Mouse (Mus musculus) layer of hippocampus, postnatal 36 days (tissue): ENCODE data around the gene Akap13. TPM values are rescaled to one million over a fixed set of nuclear protein-coding genes. Genes with fewer than 3 reads are reported as not detected.

Experiments used
- DNase-seq, 2 experiments: peaks; one replicate each; pipeline ENCODE4 v3.0.0; 2022
- total RNA-seq, 2 experiments: library from RNA; stranded (reverse); gene quantifications; 2 replicates each; pipeline ENCODE4 v1.2.3; 2021

Gene Akap13
- total RNA-seq, 2 experiments from 2014 or later = 70.0 to 78.7 TPM

DNA sequence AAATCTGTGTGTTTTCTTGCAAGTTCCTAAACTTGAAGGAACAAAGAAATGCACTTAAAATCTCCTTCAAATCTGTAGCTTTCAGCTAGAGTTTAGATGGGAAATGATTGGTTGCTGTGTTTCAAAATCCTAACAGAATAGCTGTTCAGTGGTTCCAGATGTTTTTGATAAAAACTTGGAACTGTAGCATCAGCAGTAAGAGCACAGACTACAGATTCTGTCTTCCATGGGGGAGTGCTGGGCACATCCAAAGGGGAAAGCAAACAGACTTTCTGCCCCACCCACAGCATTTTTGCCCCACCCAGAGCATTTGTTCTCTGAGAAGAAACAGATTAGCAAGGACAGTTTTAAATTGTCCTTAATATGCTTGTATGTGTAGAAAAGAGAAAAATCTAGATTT, 184.7 kb downstream of the Akap13 start:
- DNase-seq = no peak

DNA sequence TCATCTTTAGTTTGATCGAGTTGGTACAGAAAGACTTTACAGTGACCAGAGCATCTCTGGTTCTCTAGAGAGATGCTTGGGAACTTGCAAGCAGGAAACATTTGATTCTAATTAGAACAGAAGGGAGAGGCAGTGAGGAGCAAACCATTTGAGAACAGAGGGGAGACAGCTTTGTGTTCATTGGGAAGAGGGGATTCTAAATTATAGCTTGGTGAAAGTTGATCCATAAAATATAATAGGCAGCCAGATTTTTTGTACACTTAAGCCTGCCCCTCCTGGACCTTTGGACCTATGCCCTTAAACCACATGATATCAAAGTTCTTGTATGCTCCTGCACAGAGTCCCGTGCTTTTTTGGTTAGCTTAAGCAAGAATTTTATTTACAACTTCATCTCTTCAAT, 185.3 kb downstream of the Akap13 start:
- DNase-seq = no peak

DNA sequence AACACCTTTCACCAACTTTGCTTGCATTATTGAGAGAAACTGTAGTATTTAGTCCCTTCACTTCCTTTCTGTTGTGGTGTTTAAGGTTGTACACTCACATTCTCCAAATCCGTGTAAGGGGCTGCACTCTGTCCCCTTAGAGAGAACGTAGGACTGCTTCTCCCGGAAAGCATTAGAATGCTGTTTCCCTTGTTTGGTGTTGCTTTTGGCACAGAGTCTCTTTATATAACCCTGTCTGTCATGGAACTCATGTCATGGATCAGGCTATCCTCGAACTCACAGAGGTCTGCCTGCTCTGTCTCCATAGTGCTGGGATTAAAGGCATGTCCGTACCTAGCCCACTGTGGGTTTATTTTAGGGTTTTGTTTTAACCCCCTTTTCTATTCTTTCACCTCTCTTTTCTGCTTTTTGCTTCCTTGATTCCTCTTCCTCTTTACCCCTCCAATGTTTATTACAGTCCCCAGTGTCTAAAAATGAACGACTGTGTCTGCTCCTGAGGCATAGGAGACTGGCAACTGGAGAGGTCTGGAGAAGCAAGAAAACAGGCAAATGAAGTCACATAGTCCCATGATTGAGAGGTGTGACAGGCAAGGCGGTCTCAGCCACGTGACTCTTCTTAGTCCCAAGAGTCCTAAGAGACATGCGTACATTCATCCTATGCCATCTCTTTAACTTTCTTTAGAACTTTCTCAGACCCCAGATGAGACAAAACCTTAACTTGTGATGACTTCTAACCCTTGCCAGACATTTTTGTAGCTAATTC, 186.3 kb downstream of the Akap13 start:
- DNase-seq = no peak

DNA sequence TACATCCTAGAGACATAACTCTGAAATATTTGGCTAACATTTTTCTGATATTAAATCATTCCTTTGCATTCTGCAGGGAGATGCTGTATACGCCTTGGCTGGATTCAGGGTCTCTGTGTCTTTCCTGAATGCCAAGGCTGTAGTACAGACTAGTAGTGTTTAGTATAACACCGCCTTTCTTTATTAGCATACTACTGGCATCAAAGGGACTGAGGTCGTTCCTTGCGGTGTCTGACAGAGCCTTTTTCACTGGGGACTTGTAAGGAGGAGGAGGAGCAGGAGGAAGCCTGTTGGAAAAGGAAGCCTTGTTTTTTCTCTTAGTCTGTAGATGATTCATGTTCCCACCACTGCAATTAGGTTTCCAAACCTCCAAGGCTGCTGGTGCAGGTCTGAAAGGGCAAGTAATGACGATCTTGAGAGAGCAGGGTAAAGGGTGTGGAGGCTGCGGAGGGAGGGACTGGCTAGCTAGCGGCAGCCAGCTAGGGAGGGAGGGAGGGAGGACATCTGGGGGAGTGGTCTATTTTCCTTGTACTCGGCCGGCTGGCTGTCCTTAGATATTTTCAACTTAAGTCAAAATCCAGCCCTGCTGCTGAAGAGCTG, 186.9 kb downstream of the Akap13 start:
- DNase-seq = no peak

DNA sequence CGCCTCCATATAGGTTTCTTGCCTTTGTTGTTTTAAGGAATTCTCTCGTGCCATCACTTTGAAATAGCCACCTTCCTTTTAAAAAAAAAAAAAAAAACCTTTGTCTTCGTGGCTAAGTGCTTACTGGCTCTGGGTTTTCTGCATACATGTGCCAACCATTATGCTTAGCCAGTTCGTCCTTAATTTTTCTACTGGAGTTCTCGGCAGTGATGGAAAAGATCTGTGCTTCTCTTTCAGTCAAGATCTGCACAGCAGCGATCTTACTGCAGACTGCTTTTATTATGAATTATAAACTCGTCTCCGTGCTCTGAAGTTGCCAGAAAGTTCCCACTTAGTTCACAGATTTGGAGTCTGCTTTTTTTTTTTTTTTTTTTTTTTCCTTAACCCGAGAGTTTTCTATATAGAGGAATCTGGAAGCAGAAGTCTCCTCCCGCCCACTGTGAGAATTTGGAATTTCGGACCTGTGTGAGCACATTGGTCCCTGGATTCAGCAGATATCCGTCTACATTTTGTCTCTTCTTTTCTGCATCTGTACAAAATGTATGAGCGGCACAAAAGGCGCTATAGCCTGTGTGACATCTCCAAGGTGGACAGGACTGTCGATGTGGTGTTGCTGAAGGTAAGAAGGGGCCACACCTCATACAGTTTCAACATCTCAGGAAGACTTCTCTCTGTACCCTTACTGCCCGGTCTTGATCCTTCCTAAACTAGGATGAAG, 187.7 kb downstream of the Akap13 start:
- no peak for DNase-seq

DNA sequence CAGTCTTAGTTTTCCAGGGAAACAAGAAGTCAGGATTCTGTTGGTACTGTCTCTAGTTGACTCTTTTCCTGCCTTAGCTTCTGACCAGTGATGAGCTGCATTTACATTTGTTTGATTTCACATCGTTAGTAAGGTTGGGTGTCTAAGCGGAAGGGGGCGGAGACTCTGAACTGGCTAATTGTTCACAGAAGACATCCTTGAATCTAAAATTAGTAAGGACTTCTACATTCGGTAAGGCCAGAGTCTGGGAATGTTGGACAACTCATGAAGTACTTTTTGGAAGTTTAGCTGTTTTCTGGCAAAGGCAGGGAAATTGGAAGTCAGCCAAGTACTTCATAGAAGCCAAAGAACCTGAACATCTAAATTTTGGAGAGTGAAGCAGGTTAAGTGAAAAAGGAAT, 188.7 kb downstream of the Akap13 start:
- DNase-seq = no peak

DNA sequence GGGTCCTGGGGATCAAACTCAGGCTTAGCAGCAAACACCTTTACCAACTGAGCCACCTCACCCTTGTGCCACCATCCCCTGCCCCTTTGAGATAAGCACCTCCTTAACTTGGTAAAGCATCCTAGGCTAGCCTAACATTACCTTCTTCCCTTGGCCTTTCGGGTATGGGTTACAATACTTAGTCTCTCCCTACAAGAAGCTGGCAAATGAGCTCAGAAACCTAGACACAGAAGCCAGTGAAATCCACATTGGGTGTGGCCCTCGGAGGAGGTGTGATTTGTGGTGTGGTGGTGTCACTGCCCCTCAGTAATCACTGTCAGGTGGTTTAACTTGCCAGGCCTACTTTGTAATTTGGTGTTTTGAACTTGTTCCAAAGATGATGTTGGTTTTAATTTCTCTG, 189.3 kb downstream of the Akap13 start:
- no peak for DNase-seq

DNA sequence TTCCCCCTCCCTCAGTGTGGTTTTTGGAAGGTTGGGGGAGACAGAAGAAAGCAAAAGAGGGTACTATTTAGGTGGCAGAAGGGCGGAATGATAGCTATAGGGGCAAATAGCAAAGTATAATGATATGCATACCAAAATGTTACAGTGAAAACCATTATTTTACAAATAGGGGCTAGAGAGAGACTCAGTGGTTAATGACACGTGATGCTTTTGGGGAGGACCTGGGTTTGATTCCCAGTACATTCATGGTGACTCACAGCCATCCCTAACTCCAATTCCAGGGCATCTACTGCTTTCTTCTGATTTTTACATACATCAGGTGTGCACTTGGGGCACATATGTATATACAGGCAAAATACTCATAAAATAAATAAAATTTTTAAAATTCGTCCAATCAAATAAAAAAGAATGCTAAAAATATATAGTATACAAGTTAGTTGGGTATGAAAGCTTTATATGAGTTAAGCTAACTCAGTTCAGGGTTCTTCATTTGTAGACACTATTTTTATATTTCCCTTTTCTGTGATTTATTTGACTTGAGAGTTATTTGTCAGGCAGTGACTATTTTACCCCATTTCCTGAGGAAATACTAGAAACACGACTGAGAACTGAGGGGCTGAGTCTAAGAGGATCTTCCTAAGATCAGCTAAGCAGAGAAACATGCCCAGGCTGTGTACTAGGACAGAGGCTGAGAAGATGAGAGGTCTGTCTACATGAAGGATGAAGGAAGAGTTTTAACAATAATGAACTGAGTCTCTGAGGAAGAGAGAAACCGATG, 190.0 kb downstream of the Akap13 start:
- DNase-seq = no peak

DNA sequence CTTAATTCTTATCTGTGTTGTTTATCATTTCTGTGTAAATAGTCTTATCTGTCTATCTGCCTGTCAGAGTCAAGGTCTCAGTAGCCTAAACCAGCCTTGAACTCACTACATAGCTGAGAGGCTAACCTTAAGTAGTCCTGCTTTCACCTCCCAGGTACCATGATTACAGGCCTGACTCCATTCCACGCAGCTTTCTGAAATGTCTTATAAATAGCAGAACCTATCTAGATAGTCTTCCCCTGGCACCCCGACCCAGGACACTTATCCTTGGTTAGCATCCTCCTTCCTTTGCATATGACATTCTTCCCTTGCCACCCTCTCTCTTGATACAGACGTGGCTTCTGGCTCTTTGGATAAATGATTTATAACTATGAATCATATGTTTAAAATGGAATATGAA, 192.7 kb downstream of the Akap13 start:
- DNase-seq = no peak

DNA sequence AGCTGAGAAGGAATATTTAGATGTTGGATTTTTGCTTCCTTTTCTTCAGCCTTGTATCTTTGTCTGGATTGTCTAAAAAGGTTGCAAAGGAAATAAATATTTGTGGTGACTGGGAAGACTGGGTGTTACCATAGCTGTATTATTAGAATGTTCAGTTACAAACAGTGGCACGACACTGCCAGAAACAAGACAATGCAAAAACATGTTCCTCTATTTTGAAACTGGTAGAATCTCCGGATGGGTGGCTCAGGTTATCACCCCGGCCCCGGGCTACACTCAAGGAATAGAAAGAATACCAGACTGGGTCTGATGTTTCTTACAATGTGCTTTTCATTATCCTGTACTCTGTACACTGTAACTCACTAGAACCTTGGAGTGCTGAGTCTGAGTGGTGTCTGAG, 193.6 kb downstream of the Akap13 start:
- no peak for DNase-seq

DNA sequence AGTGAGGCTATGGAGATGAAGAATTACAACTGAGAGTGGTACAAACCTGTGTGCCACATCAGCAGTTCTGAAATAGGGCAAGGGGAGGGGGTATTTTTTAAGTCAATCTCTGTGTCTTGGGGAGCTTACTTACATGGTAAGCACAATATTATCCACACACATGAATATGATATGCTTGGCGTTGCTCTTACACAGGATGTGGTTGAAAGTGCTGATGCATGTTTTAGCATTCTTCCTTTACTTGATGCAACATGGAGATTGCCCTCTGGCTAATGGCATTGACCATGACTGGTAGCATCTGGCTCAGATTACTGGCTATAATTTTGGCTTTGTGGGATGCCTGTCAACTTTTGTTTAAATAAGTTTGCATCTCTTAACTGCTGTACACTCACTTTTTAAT, 194.6 kb downstream of the Akap13 start:
- no peak for DNase-seq

DNA sequence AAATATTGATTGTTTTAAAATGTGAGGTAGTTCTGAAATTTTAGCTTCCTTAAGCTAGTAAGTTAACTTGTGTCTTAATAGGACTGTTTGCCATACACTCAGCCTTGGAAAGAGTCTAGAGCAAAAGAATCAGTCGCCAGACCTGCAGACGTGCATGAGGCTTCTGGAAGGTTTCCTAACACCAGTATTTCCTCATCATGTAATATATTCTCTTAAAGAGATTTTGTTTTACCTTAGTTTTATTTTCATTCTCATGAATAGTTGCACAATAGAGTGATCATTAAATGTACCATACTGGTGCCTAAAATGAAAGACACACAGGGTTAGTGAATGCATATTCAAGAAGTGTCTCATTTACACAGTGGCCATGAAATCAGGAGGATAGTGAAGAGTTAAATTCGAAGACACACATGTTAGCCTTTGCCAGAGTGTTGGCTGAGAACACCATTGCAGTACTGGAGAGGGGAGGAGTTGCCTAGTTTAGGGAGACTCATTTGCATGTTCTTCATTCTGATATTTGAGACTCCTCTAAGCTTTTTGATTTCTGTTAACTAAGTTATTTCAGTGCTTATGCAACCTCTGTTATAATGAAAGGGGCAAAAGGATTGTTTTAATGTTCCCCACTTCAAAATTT, 198.5 kb downstream of the Akap13 start:
- no peak for DNase-seq

DNA sequence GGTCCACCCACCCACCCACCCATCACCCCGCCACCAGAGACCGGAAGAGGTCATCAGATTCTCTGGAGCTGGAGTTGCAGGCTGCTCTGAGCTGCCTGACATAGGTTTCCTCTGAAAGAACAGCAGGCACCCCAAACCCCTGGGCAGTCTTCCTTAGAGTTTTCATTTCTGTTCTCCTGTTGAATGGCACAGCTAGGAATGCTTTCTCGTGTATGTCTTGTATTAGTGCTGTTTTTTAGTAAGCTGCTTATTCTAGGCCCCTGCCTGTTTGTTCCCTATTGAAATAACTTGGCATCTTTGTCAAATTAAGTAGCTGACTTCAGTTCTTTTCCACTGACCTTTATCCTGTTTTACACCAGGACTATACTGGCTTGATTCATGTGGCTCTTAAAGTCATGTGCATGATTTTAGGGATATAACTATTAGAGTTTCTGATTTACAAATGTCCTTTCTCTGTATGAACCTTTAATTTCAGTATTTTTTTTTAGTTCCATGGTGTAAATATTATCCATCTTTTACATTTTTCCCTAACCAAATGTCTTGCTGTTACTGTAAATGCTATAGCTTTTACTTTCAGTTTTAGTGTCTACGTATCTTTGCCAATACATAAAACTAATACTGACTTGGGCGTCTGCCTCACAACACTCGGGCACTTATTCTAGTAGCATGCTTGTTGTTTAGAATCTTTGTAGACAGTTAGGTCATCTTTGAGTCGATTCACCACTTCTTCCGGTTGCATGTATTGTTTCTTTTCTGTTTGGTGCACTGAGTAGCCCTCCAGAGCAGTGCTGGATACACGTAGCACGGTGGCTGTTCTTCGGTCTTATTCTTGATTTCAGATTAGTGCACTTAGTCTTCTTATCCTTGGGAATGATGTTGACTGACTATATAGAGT, 200.1 kb downstream of the Akap13 start:
- DNase-seq = no peak

DNA sequence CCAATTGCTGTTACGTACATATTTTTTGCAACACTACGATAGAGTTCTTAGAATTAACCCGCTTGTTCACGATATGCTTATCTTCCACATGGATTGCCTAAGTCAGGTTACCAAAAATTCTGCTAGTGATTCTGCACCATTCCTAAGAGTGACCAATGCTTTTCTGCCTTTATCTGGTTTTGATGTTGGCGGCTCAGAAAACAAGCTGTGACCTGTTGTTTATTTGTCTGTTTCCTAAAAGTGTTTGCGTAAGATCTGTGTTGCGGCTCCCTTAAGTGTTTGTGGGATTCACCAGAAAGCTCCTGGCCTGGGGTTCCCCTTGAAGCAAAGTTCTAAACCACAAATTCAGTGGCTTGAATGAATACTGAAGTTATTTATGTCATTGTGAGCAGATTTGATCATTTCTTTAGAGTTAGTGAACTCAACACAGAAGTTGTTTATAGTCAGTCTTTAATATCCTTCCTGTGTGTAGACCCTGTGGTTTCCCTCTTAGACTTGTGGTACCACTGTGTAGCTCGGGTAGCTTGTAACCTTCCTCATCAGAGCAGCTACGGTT, 201.0 kb downstream of the Akap13 start:
- DNase-seq = no peak

DNA sequence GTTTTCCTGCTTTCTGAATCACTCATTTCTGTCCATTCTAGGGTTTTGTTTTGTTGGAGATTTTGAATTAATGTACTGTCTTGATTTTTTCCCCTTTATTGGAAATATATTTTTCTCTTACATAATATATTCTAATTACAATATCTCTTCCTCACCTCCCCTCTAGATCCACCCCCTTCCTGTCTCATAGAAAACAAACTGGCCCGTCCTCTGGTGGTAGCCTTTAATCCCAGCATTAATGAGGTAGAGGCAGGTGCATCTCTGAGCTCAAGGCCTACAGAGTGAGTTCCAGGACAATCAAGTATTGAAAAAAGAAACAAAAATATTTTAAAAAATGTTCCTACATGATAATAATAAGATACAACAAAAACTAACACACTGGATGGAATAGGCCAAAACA, 201.6 kb downstream of the Akap13 start:
- no peak for DNase-seq

DNA sequence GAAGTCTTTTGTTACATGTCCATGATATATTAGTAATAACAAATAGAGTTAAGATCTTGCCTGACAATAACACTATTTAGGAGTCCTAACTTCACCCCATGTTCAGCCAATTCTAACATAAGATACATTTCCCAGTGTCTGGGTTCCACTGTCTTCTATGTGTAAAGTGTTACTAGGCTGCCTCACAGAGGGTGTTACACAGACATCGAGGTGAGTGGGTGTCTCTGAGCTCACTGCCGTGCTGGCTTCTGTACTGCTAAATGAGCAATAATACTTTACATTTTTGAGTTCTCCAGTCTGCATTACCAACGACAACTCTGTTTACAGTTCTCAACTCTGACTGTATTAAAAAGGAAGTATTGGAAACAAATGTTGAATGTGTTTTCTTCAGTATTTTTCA, 209.1 kb downstream of the Akap13 start:
- DNase-seq = no peak

DNA sequence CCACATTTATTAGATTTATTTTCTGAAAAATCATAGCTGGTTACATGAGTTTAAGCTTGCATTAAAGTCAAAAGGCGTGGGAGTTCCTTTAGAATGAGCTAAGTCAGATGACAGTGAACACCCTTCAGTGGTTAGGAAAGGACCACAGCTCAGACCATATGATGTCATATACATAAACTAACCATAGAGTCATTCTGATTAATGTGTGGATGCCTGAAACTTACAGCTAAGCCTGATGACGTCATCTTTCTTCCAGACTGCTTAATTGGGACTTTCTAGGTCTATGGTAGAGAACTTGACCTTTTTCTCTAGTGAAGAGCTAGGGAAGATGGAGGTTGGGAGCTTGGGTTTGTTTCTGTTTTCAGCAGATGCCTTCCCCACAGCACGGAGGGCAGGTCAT, 211.6 kb downstream of the Akap13 start:
- no peak for DNase-seq

DNA sequence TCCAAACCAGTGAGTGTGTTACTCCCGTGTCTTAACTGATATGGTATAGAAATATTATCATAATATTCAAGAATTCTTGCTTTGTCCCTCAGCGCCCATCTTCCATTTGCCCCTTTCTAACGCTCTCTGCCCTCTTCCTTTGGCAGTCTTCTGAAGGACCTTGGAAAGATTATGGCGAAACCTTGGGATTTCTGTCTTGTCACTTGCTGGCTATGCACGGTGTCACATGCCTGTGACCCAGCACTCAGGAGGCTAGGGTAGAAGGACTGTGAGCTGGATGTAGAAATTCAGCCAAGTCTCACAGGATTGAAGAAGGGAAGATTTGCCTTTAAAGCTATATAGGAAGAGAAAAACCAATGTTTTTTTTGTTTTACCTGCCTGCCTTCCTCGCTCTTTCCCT, 212.2 kb downstream of the Akap13 start:
- DNase-seq = no peak

DNA sequence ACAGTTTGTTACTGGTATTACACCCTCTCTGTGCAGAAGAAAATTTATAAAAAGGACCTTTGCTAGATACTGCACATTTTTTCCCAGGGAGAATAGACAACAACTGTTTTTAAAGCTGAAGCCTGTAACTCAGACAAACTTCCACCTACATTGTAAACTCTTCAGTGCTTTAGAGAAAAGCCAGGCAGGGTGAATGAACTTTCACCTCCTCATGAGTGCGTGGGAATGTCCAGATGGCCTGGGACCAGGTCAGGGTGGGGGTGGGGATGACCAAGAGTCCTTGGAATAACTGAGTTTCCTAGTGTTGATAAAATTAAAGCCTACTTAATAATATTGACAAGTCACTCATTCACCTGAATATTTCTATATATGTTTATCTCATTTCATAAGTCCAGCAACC, 213.1 kb downstream of the Akap13 start:
- no peak for DNase-seq

DNA sequence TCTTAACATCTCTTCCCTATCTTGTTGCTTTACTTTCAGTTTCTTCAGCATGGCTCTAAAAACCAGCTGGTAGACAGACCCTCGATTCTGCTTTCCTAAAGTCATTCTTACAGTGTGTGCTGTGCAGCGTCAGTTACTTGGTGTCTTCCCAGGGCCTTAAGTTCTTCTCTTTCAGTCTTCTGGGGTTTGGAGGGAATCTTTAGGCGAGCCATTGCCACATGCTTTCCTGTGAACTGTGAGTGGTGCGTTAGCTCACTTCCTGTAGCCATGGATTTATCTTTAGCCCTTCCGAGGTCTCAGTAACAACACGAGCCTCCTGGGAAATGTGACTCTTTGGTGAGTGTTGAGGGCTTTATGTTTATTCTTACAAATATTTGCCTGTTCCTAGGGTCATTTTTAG, 214.1 kb downstream of the Akap13 start:
- DNase-seq = no peak

DNA sequence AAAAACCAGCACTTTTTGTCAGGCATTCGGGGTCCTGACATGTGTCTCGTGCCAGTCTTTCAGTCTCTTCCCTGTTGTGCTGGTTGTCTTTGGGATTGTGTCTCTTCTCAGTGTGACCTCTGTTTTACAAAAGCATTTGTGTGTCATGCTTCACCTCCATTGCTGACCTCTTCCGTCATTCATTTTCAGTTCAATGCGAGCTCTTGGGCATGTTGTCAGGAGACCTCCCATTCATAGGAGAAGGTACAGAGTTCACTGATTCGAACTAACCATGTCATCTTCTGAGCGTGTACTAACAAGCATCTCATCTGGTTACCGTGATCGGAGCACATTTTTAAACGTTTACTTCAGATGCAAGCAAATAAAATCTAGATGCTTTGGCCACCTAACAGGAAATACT, 224.3 kb downstream of the Akap13 start:
- no peak for DNase-seq
